Mouse (Mus musculus): Measurements from ENCODE around the gene Dpp4.

- TF ChIP-seq CTCF (IDR thresholded peaks at IDR 0.05; ENCODE audit: control insufficient read depth, insufficient read depth, insufficient read length): no peak
- no peak for TF ChIP-seq FOSL1 (IDR thresholded peaks at IDR 0.05; ENCODE audit: insufficient read depth, low read length, poor library complexity, severe bottlenecking)
- TF ChIP-seq USF1 (IDR thresholded peaks at IDR 0.05; ENCODE audit: low read depth): no peak
- no peak for TF ChIP-seq MAX (IDR thresholded peaks at IDR 0.05)
Measured at GRCm38 (mm10) chr2:62323078-62323637, 88.9 kb downstream of the Dpp4 start.
